Mouse (Mus musculus) bone marrow, adult 2 months (tissue): Measurements from ENCODE around the gene Nt5c2.

ENCODE experiments used
- CTCF ChIP-seq: fragments of 200-500 bp; IDR thresholded peaks from 2 replicates; pipeline ENCODE4 v1.5.1; 2011; ENCODE audit warnings: low read length, control low read depth; ENCODE audit not compliant: control insufficient read depth, insufficient read depth
- POLR2A ChIP-seq: fragments of 200-500 bp; IDR thresholded peaks from 2 replicates; pipeline ENCODE4 v1.6.1; 2011; ENCODE audit warnings: low read depth, mild to moderate bottlenecking, control low read depth, low read length, borderline replicate concordance; ENCODE audit not compliant: control insufficient read depth

- TF ChIP-seq CTCF = no peak
- no peak for TF ChIP-seq POLR2A
These were observed 85.8 kb downstream of the Nt5c2 start for GRCm38 (mm10) chr19:46929044-46929587.
